Mouse (Mus musculus) E14TG2a.4 (cell line): ENCODE data around the gene Spocd1.

Source experiments
- CTCF ChIP-seq: conservative IDR thresholded peaks from 2 replicates; pipeline ENCODE4 v1.5.1; 2014; ENCODE audit warnings: low read length
- NANOG ChIP-seq: IDR thresholded peaks from 2 replicates; pipeline ENCODE4 v1.6.1; 2014; ENCODE audit warnings: borderline replicate concordance, low read length, mixed read lengths
- POU5F1 ChIP-seq: IDR thresholded peaks from 2 replicates; pipeline ENCODE4 v1.6.1; 2014; ENCODE audit warnings: low read length, borderline replicate concordance

GRCm38 (mm10) chr4:129952241-129952810 is 23.3 kb downstream of the Spocd1 start:
- TF ChIP-seq CTCF = no peak
- TF ChIP-seq NANOG = no peak
- TF ChIP-seq POU5F1 = no peak
